Mouse (Mus musculus) WW6 (cell line): ENCODE measurements around the gene Adgrd1.

Experiments
- DNase-seq: peaks from one replicate; pipeline ENCODE4 v3.0.0-alpha.2; 2013; ENCODE audit warnings: low read depth, low spot score

Gene Adgrd1

GRCm38 (mm10) chr5:129155023-129155901 is 58.7 kb downstream of the Adgrd1 start:
- peak; percentile 42 for DNase-seq

GRCm38 (mm10) chr5:129155902-129156311 is 59.4 kb downstream of the Adgrd1 start:
- no peak for DNase-seq

- no peak for DNase-seq
Measured at GRCm38 (mm10) chr5:129161372-129162051, 65.0 kb downstream of the Adgrd1 start.

- no peak for DNase-seq
Measured at GRCm38 (mm10) chr5:129163416-129163815, 66.9 kb downstream of the Adgrd1 start.

GRCm38 (mm10) chr5:129164091-129164490 is 67.5 kb downstream of the Adgrd1 start:
- DNase-seq = no peak

- no peak for DNase-seq
Measured at GRCm38 (mm10) chr5:129164911-129165584, 68.5 kb downstream of the Adgrd1 start.

- no peak for DNase-seq
Measured at GRCm38 (mm10) chr5:129165595-129165994, 69.0 kb downstream of the Adgrd1 start.

GRCm38 (mm10) chr5:129169090-129169489 is 72.5 kb downstream of the Adgrd1 start:
- no peak for DNase-seq

GRCm38 (mm10) chr5:129169567-129169966 is 73.0 kb downstream of the Adgrd1 start:
- no peak for DNase-seq

GRCm38 (mm10) chr5:129172533-129172932 is 76.0 kb downstream of the Adgrd1 start:
- no peak for DNase-seq

GRCm38 (mm10) chr5:129175925-129176324 is 79.4 kb downstream of the Adgrd1 start:
- no peak for DNase-seq

GRCm38 (mm10) chr5:129177697-129178511 is 81.4 kb downstream of the Adgrd1 start:
- DNase-seq = no peak

GRCm38 (mm10) chr5:129179356-129179755 is 82.8 kb downstream of the Adgrd1 start:
- DNase-seq = no peak

GRCm38 (mm10) chr5:129179995-129180714 is 83.6 kb downstream of the Adgrd1 start:
- no peak for DNase-seq

GRCm38 (mm10) chr5:129180715-129181228 is 84.2 kb downstream of the Adgrd1 start:
- DNase-seq = no peak

- no peak for DNase-seq
Measured at GRCm38 (mm10) chr5:129181450-129181849, 84.9 kb downstream of the Adgrd1 start.

GRCm38 (mm10) chr5:129182554-129182953 is 86.0 kb downstream of the Adgrd1 start:
- DNase-seq = no peak

- no peak for DNase-seq
Measured at GRCm38 (mm10) chr5:129186260-129186659, 89.7 kb downstream of the Adgrd1 start.

- DNase-seq = no peak
Measured at GRCm38 (mm10) chr5:129186926-129187325, 90.4 kb downstream of the Adgrd1 start.

- DNase-seq = no peak
Measured at GRCm38 (mm10) chr5:129189071-129189470, 92.5 kb downstream of the Adgrd1 start.
